Mouse (Mus musculus): ENCODE measurements around the gene Txn1. TPM values are rescaled to one million over a fixed set of nuclear protein-coding genes. Genes with fewer than 3 reads are reported as not detected.

Txn1 gene
- polyA plus RNA-seq, 1 experiment, result 107 TPM

DNA sequence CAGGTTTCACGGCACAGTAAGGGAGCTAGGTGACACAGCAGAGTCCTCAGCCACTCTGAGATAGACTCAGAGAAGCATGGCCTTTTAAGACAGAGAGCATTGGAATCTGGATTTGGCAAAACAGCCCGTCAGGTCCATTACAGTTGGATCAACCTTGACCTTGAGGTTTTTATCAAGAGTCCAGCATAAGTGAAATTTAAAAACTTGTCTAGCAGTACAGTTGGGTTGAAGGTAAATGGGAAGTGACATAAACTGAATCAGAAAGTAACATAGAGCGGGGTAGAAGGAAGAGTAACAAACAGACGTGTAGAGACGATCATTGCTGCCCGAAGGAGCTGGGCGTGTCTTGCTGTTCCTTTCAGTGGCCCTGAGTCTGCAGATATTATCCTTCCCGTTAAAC is 2.8 kb upstream of the Txn1 start:
- Histone ChIP-seq H3K4me3 (ENCODE audit: insufficient read depth, low read length) (no peak overlapping the region), H3K4me1 (ENCODE audit: control insufficient read depth, insufficient read depth, low read length) (peaks cover 2% of the 10 kb centered on the region; the same call in 1 of the 2 replicates), H3K27ac (ENCODE audit: insufficient read depth, low read length) (no peak overlapping the region)
- TF ChIP-seq CTCF (IDR thresholded peaks at IDR 0.05; ENCODE audit: extremely low read depth, insufficient read depth, low read length) (no peak), POLR2A (IDR thresholded peaks at IDR 0.05; ENCODE audit: extremely low read depth, insufficient read depth, low read length) (no peak)

DNA sequence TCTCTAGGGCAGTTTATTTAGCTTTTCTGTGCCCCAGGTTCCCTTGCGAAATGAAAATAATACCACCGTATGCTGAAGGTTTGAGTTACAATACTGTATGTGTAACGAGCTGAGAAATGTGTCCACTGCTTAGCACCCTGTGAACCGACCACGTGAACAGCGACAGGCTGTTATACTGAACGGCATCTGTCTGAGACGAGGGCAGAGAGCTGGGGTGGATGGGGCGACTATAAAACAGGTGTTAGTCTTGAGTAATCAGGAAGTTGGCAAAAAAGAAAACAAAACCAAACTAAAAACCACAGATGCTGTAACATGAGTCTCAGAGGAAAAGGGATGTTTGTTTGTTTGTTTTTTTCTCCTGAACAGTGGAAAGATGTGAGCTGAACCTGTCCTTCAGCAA is 1.9 kb upstream of the Txn1 start:
- no peak for TF ChIP-seq POLR2A (IDR thresholded peaks at IDR 0.05; ENCODE audit: extremely low read depth, insufficient read depth, low read length)
- no peak for TF ChIP-seq CTCF (IDR thresholded peaks at IDR 0.05; ENCODE audit: extremely low read depth, insufficient read depth, low read length)
- no peak overlapping the region for H3K27ac ChIP-seq (ENCODE audit: insufficient read depth, low read length)
- peaks cover 2% of the 10 kb centered on the region; the same call in 1 of the 2 replicates for H3K4me1 ChIP-seq (ENCODE audit: control insufficient read depth, insufficient read depth, low read length)
- no peak overlapping the region for H3K4me3 ChIP-seq (ENCODE audit: insufficient read depth, low read length)

DNA sequence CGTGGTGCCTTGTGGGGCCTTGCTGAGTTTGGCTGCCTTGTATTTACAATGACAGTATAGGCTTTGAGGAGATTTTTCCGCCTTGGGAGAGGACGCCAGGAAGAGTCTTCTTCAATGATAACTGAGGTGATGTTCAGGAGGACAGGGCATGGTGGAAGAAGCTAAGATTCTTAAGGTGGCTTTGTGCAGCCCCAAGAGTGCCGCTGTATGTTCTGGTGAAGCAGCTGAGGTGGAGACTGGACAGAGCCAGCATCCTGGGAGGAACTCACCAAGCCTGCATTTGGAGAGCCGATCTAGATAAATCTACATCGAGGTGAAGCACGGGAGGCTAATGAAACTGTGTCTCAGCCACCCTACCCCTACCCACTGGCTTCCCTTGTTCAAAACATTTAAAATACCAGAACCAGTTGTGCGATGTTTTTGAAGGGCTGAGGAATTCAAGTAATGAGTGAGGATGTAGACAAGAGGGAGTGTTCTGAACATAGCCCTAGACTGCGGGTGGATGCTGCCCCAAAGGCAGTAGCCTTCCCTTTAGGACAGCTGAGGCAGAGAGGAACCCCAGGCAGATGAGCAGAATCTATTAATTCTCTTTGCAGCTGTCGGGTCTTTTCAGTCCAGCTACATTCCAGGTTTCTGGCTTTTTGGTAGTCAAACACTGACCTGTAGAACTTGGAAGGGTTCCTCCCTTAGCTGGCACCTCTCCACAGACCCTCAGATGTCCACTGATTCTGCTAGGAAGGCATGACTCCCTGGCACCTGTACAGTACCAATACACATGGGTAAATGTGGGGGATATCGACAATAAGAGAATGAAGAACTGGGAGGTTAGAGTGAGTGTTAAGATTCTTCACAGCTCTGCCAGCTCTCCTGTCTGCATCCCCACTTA is 1.2 kb upstream of the Txn1 start:
- H3K4me3 ChIP-seq (ENCODE audit: insufficient read depth, low read length), result peak overlapping the region; percentile 87; the same call in 1 of the 2 replicates
- TF ChIP-seq POLR2A (IDR thresholded peaks at IDR 0.05; ENCODE audit: extremely low read depth, insufficient read depth, low read length) (no peak), CTCF (IDR thresholded peaks at IDR 0.05; ENCODE audit: extremely low read depth, insufficient read depth, low read length) (no peak)
- H3K4me1 ChIP-seq (ENCODE audit: control insufficient read depth, insufficient read depth, low read length), result peaks cover 2% of the 10 kb centered on the region; the same call in 1 of the 2 replicates
- peak overlapping the region; percentile 96 for H3K27ac ChIP-seq (ENCODE audit: insufficient read depth, low read length)

DNA sequence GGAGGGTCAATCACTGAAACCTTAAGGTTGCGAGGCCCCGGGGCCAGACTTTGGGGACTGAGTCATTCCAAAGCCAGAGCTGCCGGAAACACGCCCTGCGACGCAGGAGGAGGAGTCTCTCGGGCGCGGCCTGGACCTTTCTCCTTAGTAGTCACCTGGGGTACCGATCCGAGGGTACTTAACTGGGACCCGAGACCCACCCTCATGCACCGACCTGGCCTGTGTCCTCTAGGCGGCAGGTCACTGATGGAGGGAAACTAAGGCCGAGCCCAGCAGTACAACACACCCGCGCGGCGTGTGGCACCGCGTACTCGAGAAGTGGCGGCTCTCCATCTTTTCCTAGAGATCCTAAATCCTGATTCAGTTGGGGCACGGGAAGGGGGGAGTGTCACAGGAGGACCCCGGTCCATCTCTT is 660 bp downstream of the Txn1 start:
- TF ChIP-seq POLR2A (IDR thresholded peaks at IDR 0.05; ENCODE audit: extremely low read depth, insufficient read depth, low read length), result peak; percentile 32; the same call in 1 of the 2 replicates
- TF ChIP-seq CTCF (IDR thresholded peaks at IDR 0.05; ENCODE audit: extremely low read depth, insufficient read depth, low read length), result no peak
- H3K4me1 ChIP-seq (ENCODE audit: control insufficient read depth, insufficient read depth, low read length), result peaks cover 2% of the 10 kb centered on the region; the same call in 1 of the 2 replicates
- H3K4me3 ChIP-seq (ENCODE audit: insufficient read depth, low read length), result peak overlapping the region; percentile 87
- H3K27ac ChIP-seq (ENCODE audit: insufficient read depth, low read length), result peak overlapping the region; percentile 55

DNA sequence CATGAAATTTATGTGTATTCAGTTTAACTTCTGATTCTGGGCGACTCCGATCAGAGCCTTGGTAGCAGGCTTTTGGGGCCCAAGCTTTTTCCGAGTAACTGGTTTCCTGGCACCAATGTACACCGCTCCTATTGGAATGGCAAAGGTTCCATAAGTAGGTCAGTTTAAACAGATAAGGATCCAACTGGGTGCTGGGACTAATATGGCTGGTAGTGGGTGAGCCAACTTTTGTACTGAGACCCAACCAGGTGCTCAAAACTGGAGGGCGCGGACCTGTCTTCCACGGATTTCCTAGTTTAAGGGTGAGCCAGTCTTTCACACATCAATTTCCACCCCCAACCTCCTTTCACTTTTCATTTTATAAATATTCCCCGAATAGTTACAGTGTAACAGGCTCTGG is 1.2 kb downstream of the Txn1 start:
- Histone ChIP-seq H3K4me1 (ENCODE audit: control insufficient read depth, insufficient read depth, low read length) (peaks cover 2% of the 10 kb centered on the region; the same call in 1 of the 2 replicates), H3K4me3 (ENCODE audit: insufficient read depth, low read length) (peak overlapping the region; percentile 87), H3K27ac (ENCODE audit: insufficient read depth, low read length) (no peak overlapping the region)
- no peak for TF ChIP-seq CTCF (IDR thresholded peaks at IDR 0.05; ENCODE audit: extremely low read depth, insufficient read depth, low read length)
- no peak for TF ChIP-seq POLR2A (IDR thresholded peaks at IDR 0.05; ENCODE audit: extremely low read depth, insufficient read depth, low read length)

DNA sequence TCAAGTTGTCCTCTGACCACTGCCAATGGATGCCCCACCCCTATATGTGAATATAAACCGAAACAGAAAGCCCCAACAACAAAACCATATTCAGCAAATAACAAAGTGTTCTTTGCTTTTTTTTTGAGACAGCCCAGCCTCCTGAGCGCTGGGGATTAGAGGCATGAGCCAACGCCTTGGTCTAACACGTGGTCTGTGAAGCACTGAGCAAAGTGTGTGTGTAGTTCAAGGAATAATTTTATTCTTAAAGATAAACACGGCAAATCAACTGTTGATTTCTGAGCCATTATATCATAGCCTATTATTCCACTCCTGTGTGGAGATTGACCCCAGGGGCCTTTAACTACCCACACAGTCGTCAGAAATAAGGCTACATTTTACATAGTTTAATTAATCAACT is 1.6 kb downstream of the Txn1 start:
- Histone ChIP-seq H3K27ac (ENCODE audit: insufficient read depth, low read length) (no peak overlapping the region), H3K4me3 (ENCODE audit: insufficient read depth, low read length) (peak overlapping the region; percentile 87; the same call in 1 of the 2 replicates), H3K4me1 (ENCODE audit: control insufficient read depth, insufficient read depth, low read length) (peaks cover 2% of the 10 kb centered on the region; the same call in 1 of the 2 replicates)
- TF ChIP-seq CTCF (IDR thresholded peaks at IDR 0.05; ENCODE audit: extremely low read depth, insufficient read depth, low read length) (no peak), POLR2A (IDR thresholded peaks at IDR 0.05; ENCODE audit: extremely low read depth, insufficient read depth, low read length) (no peak)

DNA sequence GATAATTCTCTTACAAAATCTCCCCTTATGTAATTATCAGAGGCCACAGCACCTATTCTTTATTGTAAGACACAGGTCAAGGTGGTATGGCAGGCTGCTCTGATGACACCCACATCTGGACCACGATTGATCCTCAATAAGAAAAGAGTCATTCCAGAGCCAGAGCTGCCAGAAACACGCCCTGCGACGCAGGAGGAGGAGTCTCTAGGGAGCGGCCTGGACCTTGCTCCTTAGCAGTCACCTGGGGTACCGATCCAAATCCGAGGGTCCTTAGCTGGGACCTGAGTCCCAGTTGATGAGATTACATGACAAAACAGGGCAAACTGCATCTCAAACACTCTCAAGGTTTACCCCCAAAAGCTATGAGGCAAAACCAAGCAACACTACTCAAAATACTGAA is 2.4 kb downstream of the Txn1 start:
- Histone ChIP-seq H3K4me3 (ENCODE audit: insufficient read depth, low read length) (no peak overlapping the region), H3K4me1 (ENCODE audit: control insufficient read depth, insufficient read depth, low read length) (peaks cover 2% of the 10 kb centered on the region; the same call in 1 of the 2 replicates), H3K27ac (ENCODE audit: insufficient read depth, low read length) (no peak overlapping the region)
- TF ChIP-seq CTCF (IDR thresholded peaks at IDR 0.05; ENCODE audit: extremely low read depth, insufficient read depth, low read length), result no peak
- TF ChIP-seq POLR2A (IDR thresholded peaks at IDR 0.05; ENCODE audit: extremely low read depth, insufficient read depth, low read length), result no peak

DNA sequence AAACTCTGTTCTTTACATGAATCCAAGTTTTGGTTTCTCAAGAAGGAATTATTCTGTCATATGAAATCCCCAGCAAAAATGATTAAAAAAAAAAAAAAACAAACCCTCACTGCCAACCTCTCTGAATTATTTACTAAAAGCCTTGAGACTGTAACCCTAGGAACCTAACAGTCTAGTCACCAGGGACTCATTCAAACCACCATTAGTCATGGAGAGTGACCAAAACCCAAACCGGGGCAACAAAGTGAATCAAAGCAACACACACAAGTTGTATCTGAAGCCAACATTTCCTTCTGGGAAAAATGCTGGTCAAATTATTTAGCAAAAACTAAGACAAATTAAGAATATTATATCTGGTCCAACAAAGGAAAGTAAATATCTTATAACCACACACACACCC is 3.3 kb downstream of the Txn1 start:
- TF ChIP-seq POLR2A (IDR thresholded peaks at IDR 0.05; ENCODE audit: extremely low read depth, insufficient read depth, low read length) (no peak), CTCF (IDR thresholded peaks at IDR 0.05; ENCODE audit: extremely low read depth, insufficient read depth, low read length) (no peak)

DNA sequence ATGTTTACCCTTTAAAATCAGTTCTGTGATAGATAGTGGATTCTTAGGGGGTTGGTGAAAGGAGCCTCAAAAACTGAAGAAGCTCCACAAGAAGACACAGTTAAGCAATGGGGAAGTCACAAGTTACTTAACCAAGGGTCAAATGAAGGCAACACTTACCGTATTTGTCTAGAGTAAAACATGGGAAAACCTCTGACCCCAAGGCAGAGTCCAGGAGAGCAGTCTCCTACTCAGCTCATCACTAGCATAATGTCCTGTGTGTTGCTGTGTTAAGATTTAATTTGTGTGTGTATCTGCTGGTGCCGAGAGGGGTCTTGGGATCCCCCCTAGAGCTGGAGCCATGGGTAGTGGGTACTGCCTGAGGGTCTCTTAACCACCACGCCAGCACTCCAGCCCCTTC is 3.8 kb downstream of the Txn1 start:
- no peak overlapping the region for H3K4me3 ChIP-seq (ENCODE audit: insufficient read depth, low read length)

More for the DNA sequence above, 3.3 kb downstream of the Txn1 start:
- no peak overlapping the region for H3K27ac ChIP-seq (ENCODE audit: insufficient read depth, low read length)
- peaks cover 2% of the 10 kb centered on the region; the same call in 1 of the 2 replicates for H3K4me1 ChIP-seq (ENCODE audit: control insufficient read depth, insufficient read depth, low read length)
- no peak overlapping the region for H3K4me3 ChIP-seq (ENCODE audit: insufficient read depth, low read length)

More for the DNA sequence above, 3.8 kb downstream of the Txn1 start:
- peaks cover 2% of the 10 kb centered on the region; the same call in 1 of the 2 replicates for H3K4me1 ChIP-seq (ENCODE audit: control insufficient read depth, insufficient read depth, low read length)
- no peak overlapping the region for H3K27ac ChIP-seq (ENCODE audit: insufficient read depth, low read length)
- TF ChIP-seq CTCF (IDR thresholded peaks at IDR 0.05; ENCODE audit: extremely low read depth, insufficient read depth, low read length), result no peak
- no peak for TF ChIP-seq POLR2A (IDR thresholded peaks at IDR 0.05; ENCODE audit: extremely low read depth, insufficient read depth, low read length)
